In the genomic region with DNA sequence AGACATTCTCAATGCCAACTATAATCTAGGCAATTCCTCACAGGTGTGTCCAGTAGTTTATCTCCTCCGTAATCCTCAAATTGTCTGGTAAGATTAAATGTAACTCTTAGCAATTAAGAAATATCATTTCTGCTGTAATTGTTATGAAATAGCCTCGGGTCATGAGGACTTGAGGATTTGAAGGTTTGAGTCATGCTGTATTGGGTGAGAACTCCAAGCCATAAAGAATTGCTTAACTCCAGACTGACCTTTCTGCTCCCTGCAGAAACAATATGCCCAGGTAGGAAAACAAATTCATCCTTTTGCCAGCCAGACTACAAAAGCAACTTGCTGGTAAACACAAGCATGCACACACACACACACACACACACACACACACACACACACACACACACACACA, we compare ENCODE assay signal across 18 mouse cellular contexts.
"Had no signal": no experiment of that assay in that cellular context is flagged by ENCODE, and none has a peak within 500 bp of the region (broad histone marks: within the 10 kb centered on the region; RNA-seq: fewer than 3 reads in every experiment).

No protein-coding gene starts in this region.

- ATAC-seq: midbrain, embryonic 16.5 days had no signal

- H3K27ac ChIP-seq: midbrain, embryonic 10.5 days; midbrain, embryonic 12.5 days; neural tube, embryonic 13.5 days; neural tube, embryonic 15.5 days had no signal

- H3K36me3 ChIP-seq: midbrain, embryonic 10.5 days; midbrain, embryonic 12.5 days; neural tube, embryonic 13.5 days; neural tube, embryonic 15.5 days had no signal

- H3K9ac ChIP-seq: lung, embryonic 14.5 days; midbrain, embryonic 12.5 days; neural tube, embryonic 13.5 days; neural tube, embryonic 15.5 days had no signal

- DNase-seq: lung, embryonic 14.5 days; lung, postnatal 10 days; lung, postnatal 4 days; midbrain, embryonic 14.5 days; retina, postnatal 1 day; right cerebral cortex, adult 18-20 months; right cerebral cortex, postnatal 25 days; right cerebral cortex, postnatal 4 days; spleen, adult 18-20 months; thymus, adult 18-20 months; thymus, postnatal 14 days; thymus, postnatal 36 days had no signal

- H3K4me1 ChIP-seq: midbrain, embryonic 12.5 days; neural tube, embryonic 13.5 days; neural tube, embryonic 15.5 days had no signal

- H3K9me3 ChIP-seq: midbrain, embryonic 12.5 days; neural tube, embryonic 13.5 days; neural tube, embryonic 15.5 days had no signal

- H3K4me3 ChIP-seq: midbrain, embryonic 10.5 days; midbrain, embryonic 12.5 days; myocyte; neural tube, embryonic 13.5 days; neural tube, embryonic 15.5 days had no signal

- H3K27me3 ChIP-seq: midbrain, embryonic 12.5 days; neural tube, embryonic 13.5 days; neural tube, embryonic 15.5 days had no signal

- H3K4me2 ChIP-seq: lung, embryonic 14.5 days; midbrain, embryonic 12.5 days; neural tube, embryonic 13.5 days; neural tube, embryonic 15.5 days had no signal
